Mouse (Mus musculus) embryo, embryonic 10.5 days (tissue): Measurements from ENCODE around the gene Deaf1.
"Not testable (repeated sequence)": the region's sequence is repeated elsewhere in the genome, so short reads cannot be mapped to it uniquely, and the experiment has no call there.

Source experiments
- DNase-seq: peaks from one replicate; pipeline ENCODE4 v3.0.0-alpha.2; 2015; ENCODE audit warnings: low spot score

The Deaf1 gene

GRCm38 (mm10) chr7:141264041-141264700 lies 63.3 kb downstream of the Deaf1 start:
- no peak for DNase-seq

- DNase-seq = no peak
These were observed 63.9 kb downstream of the Deaf1 start for GRCm38 (mm10) chr7:141263640-141264039.

GRCm38 (mm10) chr7:141261480-141261879 lies 66.0 kb downstream of the Deaf1 start:
- DNase-seq = no peak

DNA sequence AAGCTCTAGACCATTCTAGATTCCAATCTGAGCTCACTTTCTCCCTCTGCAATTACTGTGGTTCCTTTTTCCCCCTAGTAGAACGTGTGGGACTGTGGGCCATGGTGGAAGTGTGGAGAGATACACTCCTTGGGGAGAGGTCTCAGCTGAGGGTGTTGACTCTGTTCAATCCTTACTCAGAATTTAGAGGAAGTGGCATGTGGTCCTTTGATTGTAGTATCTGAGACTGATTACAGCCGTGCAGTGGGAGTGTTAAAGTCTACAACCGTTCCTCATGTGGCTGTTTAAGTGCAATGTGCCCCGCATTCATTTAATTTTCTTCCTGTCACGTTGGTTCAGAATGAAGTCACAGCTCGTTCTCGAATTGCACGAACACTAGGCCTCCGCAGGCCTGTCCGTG lies 71.3 kb downstream of the Deaf1 start:
- DNase-seq = no peak

- not testable (repeated sequence) for DNase-seq
These were observed 77.0 kb downstream of the Deaf1 start for GRCm38 (mm10) chr7:141250486-141250885.
